Mouse (Mus musculus): ENCODE results near the gene Vav2.

GRCm38 (mm10) chr2:27408194-27408593 lies 18.6 kb downstream of the Vav2 start:
- TF ChIP-seq CTCF (conservative IDR thresholded peaks at IDR 0.05; ENCODE audit: insufficient read depth, insufficient read length, low read depth, low read length): no peak
- TF ChIP-seq POLR2A (IDR thresholded peaks at IDR 0.05; ENCODE audit: low read depth, low read length): no peak
